Comparison of ENCODE assay signal across 21 mouse cellular contexts in genomic region chr16:57698733-57699132, GRCm38 (mm10). TPM values are rescaled to one million over a fixed set of nuclear protein-coding genes. Genes with fewer than 3 reads are reported as not detected.
DNase-seq lines count a peak whose midpoint lies in the region; TF ChIP-seq lines count a peak whose summit lies in the region.
"Had no signal": no experiment of that assay in that cellular context is flagged by ENCODE, and none has a peak within 500 bp of the region (broad histone marks: within the 10 kb centered on the region; RNA-seq: fewer than 3 reads in every experiment).

No protein-coding gene starts in this region.

- H3ac ChIP-seq in C2C12 (ENCODE audit: control insufficient read depth, insufficient read length, low read depth) (no peak overlapping the region), myocyte (ENCODE audit: control insufficient read depth, insufficient read length) (no peak overlapping the region)

- peak overlapping the region; percentile 45 for H3K4me2 ChIP-seq in myocyte (ENCODE audit: low read depth)
- H3K4me2 ChIP-seq: embryonic facial prominence, embryonic 13.5 days; embryonic facial prominence, embryonic 15.5 days; forebrain, embryonic 12.5 days had no signal

- H3K36me3 ChIP-seq in C2C12 (ENCODE audit: control insufficient read depth, insufficient read depth), result no peaks in the 10 kb centered on the region
- H3K36me3 ChIP-seq in myocyte (ENCODE audit: control insufficient read depth, insufficient read depth), result no peaks in the 10 kb centered on the region
- H3K36me3 ChIP-seq: embryonic facial prominence, embryonic 13.5 days; embryonic facial prominence, embryonic 15.5 days; forebrain, embryonic 10.5 days; forebrain, embryonic 12.5 days had no signal

- DNase-seq in 3134 (ENCODE audit: extremely low read depth, insufficient read length, low spot score), result peak; percentile 56
- peak; percentile 54 for DNase-seq in NIH3T3 (ENCODE audit: low read depth)
- no peak for DNase-seq in lung, postnatal 14 days
- DNase-seq in embryo, embryonic 9.5 days (ENCODE audit: extremely low spot score), result no peak
- no peak for DNase-seq in retina, embryonic 14.5 days (ENCODE audit: low spot score)
- DNase-seq: adrenal gland, adult 8-10 months; adrenal gland, postnatal 14 days; adrenal gland, postnatal 36 days; B cell, adult 2 months; cerebellum, adult 11-12 months; cerebellum, adult 2 months; cerebellum, adult 9-10 months; cerebellum, postnatal 10 days; cerebellum, postnatal 25 days had no signal

- no peak overlapping the region for H3K4me3 ChIP-seq in C2C12 (ENCODE audit: insufficient read depth, poor library complexity, severe bottlenecking)
- H3K4me3 ChIP-seq in myocyte, result no peak overlapping the region
- H3K4me3 ChIP-seq: embryonic facial prominence, embryonic 13.5 days; embryonic facial prominence, embryonic 15.5 days; erythroblast, embryonic 14.5 days; forebrain, embryonic 10.5 days; forebrain, embryonic 12.5 days had no signal

- H3K79me2 ChIP-seq in C2C12 (ENCODE audit: control insufficient read depth, insufficient read depth) (peaks cover 10% of the 10 kb centered on the region), myocyte (ENCODE audit: control insufficient read depth, insufficient read depth) (no peaks in the 10 kb centered on the region)

- H3K27me3 ChIP-seq in C2C12 (ENCODE audit: control insufficient read depth, insufficient read depth, insufficient read length) (no peaks in the 10 kb centered on the region), myocyte (ENCODE audit: control insufficient read depth, insufficient read depth, insufficient read length) (no peaks in the 10 kb centered on the region)
- H3K27me3 ChIP-seq: embryonic facial prominence, embryonic 13.5 days; embryonic facial prominence, embryonic 15.5 days; forebrain, embryonic 12.5 days had no signal

- TF ChIP-seq POLR2A in myocyte (IDR thresholded peaks at IDR 0.05; ENCODE audit: insufficient read length, low read depth), result no peak

- H3K79me3 ChIP-seq in C2C12 (ENCODE audit: low read depth), result no peaks in the 10 kb centered on the region

- no peak for TF ChIP-seq CTCF in C2C12 (IDR thresholded peaks at IDR 0.05; ENCODE audit: control insufficient read depth, insufficient read depth, insufficient read length)

TF ChIP-seq in C2C12, 6 proteins besides CTCF, POLR2A, EP300 and RAD21:
- peak; percentile 43 for TF ChIP-seq MYOD1 (IDR thresholded peaks at IDR 0.05; ENCODE audit: control insufficient read depth, insufficient read length, low read depth)
- TF ChIP-seq FOSL1 (IDR thresholded peaks at IDR 0.05; ENCODE audit: insufficient read depth, low read length, poor library complexity, severe bottlenecking), result peak; percentile 63
- TF ChIP-seq CEBPB (IDR thresholded peaks at IDR 0.05; ENCODE audit: low read depth), result no peak
- TF ChIP-seq MAX (IDR thresholded peaks at IDR 0.05), result peak; percentile 59
- no peak for TF ChIP-seq MYOG (IDR thresholded peaks at IDR 0.05; ENCODE audit: control insufficient read depth, extremely low read depth, insufficient read length)
- TF ChIP-seq USF1 (IDR thresholded peaks at IDR 0.05; ENCODE audit: low read depth), result peak; percentile 49

TF ChIP-seq in myocyte, 11 proteins besides CTCF, POLR2A, EP300 and RAD21:
- no peak for TF ChIP-seq CEBPB (IDR thresholded peaks at IDR 0.05; ENCODE audit: insufficient read depth, poor library complexity, severe bottlenecking)
- TF ChIP-seq MYOG (IDR thresholded peaks at IDR 0.05; ENCODE audit: control insufficient read depth in 1 of 3, insufficient read depth in 1 of 3, insufficient read length in 2 of 3, low read depth in 2 of 3), result peak in 1 of 3 experiments; percentile 10
- peak; percentile 15 for TF ChIP-seq USF1 (IDR thresholded peaks at IDR 0.05; ENCODE audit: low read depth)
- TF ChIP-seq MYOD1 (IDR thresholded peaks at IDR 0.05; ENCODE audit: control insufficient read depth in 1 of 3, insufficient read length in 2 of 3, low read depth in 2 of 3), result peak in 1 of 3 experiments; percentile 32

RNA-seq across cellular contexts. Expression of gene Col8a1, which starts 55.8 kb away (rescaled TPM):
- polyA plus RNA-seq in C2C12 (2012; fragmentation: generic; extraction: Trizol) (5.2 TPM), myocyte (2012; fragmentation: generic; extraction: Trizol) (5.3 TPM)
- polyA plus RNA-seq: erythroblast, embryonic 14.5 days had no signal

Comparison
In these comparisons a context has a peak if more than half of its experiments do, and no peak if none do; other contexts are left out.
1. DNase-seq: peak in 3134 (single experiment) and NIH3T3 (single experiment); none in lung, postnatal 14 days (single experiment), embryo, embryonic 9.5 days (single experiment) and retina, embryonic 14.5 days (single experiment).